ENCODE assay signal across 21 mouse cellular contexts in the genomic region with DNA sequence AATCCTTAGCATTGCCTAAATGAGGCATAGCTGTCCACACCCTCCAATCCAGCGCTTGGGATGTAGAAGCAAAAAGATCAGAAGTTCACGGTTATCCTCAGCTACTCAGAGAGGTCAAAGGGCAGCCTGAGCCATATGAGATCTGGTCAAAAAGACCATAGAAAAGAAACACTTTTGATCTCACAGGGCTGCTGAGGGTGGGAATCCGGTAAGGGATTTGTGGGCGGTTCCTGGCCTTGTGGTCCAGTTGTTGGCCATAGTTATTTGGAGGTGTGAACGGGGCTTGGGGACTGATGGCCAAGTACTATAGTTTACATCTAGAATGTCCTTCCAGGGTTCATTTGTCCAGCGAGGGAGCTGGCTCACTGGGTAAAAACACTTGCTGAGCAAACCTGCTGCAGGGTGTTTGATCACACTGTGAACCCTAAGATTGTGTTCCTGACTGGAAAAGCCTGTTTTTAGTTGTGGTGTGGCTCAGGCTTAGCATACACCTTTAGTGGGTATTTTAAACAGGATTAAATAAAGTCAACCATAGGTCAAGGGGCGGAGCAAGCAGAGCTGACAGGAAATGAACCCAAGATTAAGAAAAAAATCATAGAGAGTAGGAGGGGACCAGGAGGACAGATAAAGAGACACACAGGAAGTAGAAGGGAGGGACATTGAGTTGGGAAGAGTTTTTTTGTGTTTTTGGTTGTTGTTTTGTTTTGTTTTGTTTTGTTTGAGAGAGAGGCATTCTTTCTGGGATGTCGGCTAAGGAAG. TPM values are rescaled to one million over a fixed set of nuclear protein-coding genes. Genes with fewer than 3 reads are reported as not detected.
A peak's percentile ranks its signal among the peaks of the same experiment; 100 is the strongest.
DNase-seq lines count a peak whose midpoint lies in the region; ATAC-seq lines count a peak whose summit lies in the region.
"Had no signal": no experiment of that assay in that cellular context is flagged by ENCODE, and none has a peak within 500 bp of the region (broad histone marks: within the 10 kb centered on the region; RNA-seq: fewer than 3 reads in every experiment).

No protein-coding gene starts in this region.

- DNase-seq in heart, adult 11 months = peak; percentile 48
- no peak for DNase-seq in heart, postnatal 4 days
- peak; percentile 53 for DNase-seq in CD4-positive, CD25-positive, alpha-beta regulatory T cell, adult 2 months (ENCODE audit: low read depth, low spot score)
- peak; percentile 36 for DNase-seq in MEL-GATA-1-ER (ENCODE audit: extremely low read depth, low read depth)
- peak; percentile 19 for DNase-seq in embryo, embryonic 11 days
- DNase-seq in B cell, adult 2 months = no peak
- no peak for DNase-seq in lung, adult 18-20 months
- DNase-seq: adrenal gland, postnatal 25 days; cerebellum, adult 9-10 months; kidney, postnatal 36 days; left cerebral cortex, postnatal 4 days; lung, adult 2 months; lung, postnatal 14 days; right cerebral cortex, postnatal 25 days; thymus, postnatal 4 days had no signal

- ATAC-seq in cerebellum, adult (ENCODE audit: insufficient number of reproducible peaks, low FRiP score, low TSS enrichment) = no peak
- ATAC-seq: forebrain, embryonic 13.5 days; hindbrain, embryonic 16.5 days; intestine, postnatal 0 days; midbrain, embryonic 13.5 days; Patski had no signal

RNA-seq across cellular contexts. Expression of a gene that starts 15.0 kb away (rescaled TPM):
- 10 to 100 TPM; 23.2 to 24.9 TPM for total RNA-seq in heart, postnatal 4 days (2021)

RNA-seq across cellular contexts. Expression of a gene that starts 54.8 kb away (rescaled TPM):
- 10 to 100 TPM; 51.8 to 60.5 TPM for total RNA-seq in heart, postnatal 4 days (2021)

Comparison
In these comparisons a context has a peak if more than half of its experiments do, and no peak if none do; other contexts are left out.
1. DNase-seq: peak in heart, adult 11 months (single experiment), CD4-positive, CD25-positive, alpha-beta regulatory T cell, adult 2 months (single experiment), MEL-GATA-1-ER (single experiment) and embryo, embryonic 11 days (single experiment); none in heart, postnatal 4 days (single experiment), B cell, adult 2 months (0 of 2) and lung, adult 18-20 months (0 of 2).